Comparison of ENCODE assay signal across 9 mouse cellular contexts in genomic region chr19:25407887-25408236, GRCm38 (mm10).
A peak's percentile ranks its signal among the peaks of the same experiment; 100 is the strongest.
DNase-seq lines count a peak whose midpoint lies in the region; ATAC-seq and TF ChIP-seq lines count a peak whose summit lies in the region.
"Had no signal": no experiment of that assay in that cellular context is flagged by ENCODE, and none has a peak within 500 bp of the region (broad histone marks: within the 10 kb centered on the region; RNA-seq: fewer than 3 reads in every experiment).

No protein-coding gene starts in this region.

- TF ChIP-seq CTCF in left cerebral cortex, adult 2 months (IDR thresholded peaks at IDR 0.05): no peak
- no peak for TF ChIP-seq CTCF in intestine, postnatal 0 days (IDR thresholded peaks at IDR 0.05; ENCODE audit: low read depth)

- DNase-seq in adrenal gland, postnatal 10 days: peak; percentile 30
- no peak for DNase-seq in adrenal gland, postnatal 14 days
- no peak for DNase-seq in left cerebral cortex, adult 2 months (ENCODE audit: extremely low spot score in 1 of 2, low spot score in 2 of 2)
- DNase-seq in left cerebral cortex, adult 9 months (ENCODE audit: low spot score in 2 of 2): no peak
- no peak for DNase-seq in layer of hippocampus, postnatal 25 days (ENCODE audit: extremely low spot score in 1 of 2, low spot score in 1 of 2)
- DNase-seq in thymus, postnatal 25 days: no peak
- DNase-seq: cerebellum, postnatal 36 days had no signal

- H3K27ac ChIP-seq in left cerebral cortex, adult 2 months: peak overlapping the region; percentile 9; the same call in 1 of the 2 replicates
- no peak overlapping the region for H3K27ac ChIP-seq in intestine, postnatal 0 days (ENCODE audit: low read depth, low read length)
- no peak overlapping the region for H3K27ac ChIP-seq in neural tube, embryonic 13.5 days (replicated peaks)

- peaks cover 32% of the 10 kb centered on the region for H3K36me3 ChIP-seq in intestine, postnatal 0 days (ENCODE audit: control insufficient read depth, insufficient read depth)
- peaks cover 23% of the 10 kb centered on the region for H3K36me3 ChIP-seq in neural tube, embryonic 13.5 days

- peak overlapping the region; percentile 45; the same call in 1 of the 2 replicates for H3K4me3 ChIP-seq in left cerebral cortex, adult 2 months
- H3K4me3 ChIP-seq in intestine, postnatal 0 days (ENCODE audit: low read depth, low read length): no peak overlapping the region
- no peak overlapping the region for H3K4me3 ChIP-seq in neural tube, embryonic 13.5 days

- H3K9ac ChIP-seq in intestine, postnatal 0 days (ENCODE audit: low read depth, low read length): 0 out of 2 replicates have a peak overlapping the region, but pooled peaks have one; percentile 13
- no peak overlapping the region for H3K9ac ChIP-seq in neural tube, embryonic 13.5 days

- 25% methylated on average over 6 of the region's 6 CpGs for whole genome bisulfite sequencing in intestine, postnatal 0 days
- WGBS in neural tube, embryonic 13.5 days: 48% methylated on average over 6 of the region's 6 CpGs

- intact Hi-C loops in left cerebral cortex, adult 2 months (cut with DNase I): no loop called here

- H3K9me3 ChIP-seq in intestine, postnatal 0 days (ENCODE audit: control insufficient read depth): no peaks in the 10 kb centered on the region
- no peaks in the 10 kb centered on the region for H3K9me3 ChIP-seq in neural tube, embryonic 13.5 days

- H3K4me2 ChIP-seq in intestine, postnatal 0 days (replicated peaks; ENCODE audit: low read depth): peak overlapping the region; percentile 67
- peak overlapping the region; percentile 75 for H3K4me2 ChIP-seq in neural tube, embryonic 13.5 days

- no peak for ATAC-seq in intestine, postnatal 0 days
- ATAC-seq in neural tube, embryonic 13.5 days (ENCODE audit: low read depth): no peak

- H3K27me3 ChIP-seq in intestine, postnatal 0 days (replicated peaks; ENCODE audit: control insufficient read depth, insufficient read depth, low read length): no peaks in the 10 kb centered on the region
- peaks cover 22% of the 10 kb centered on the region; the same call in 1 of the 2 replicates for H3K27me3 ChIP-seq in neural tube, embryonic 13.5 days

- no peaks in the 10 kb centered on the region for H3K4me1 ChIP-seq in intestine, postnatal 0 days (replicated peaks; ENCODE audit: control insufficient read depth, insufficient read depth, low read length)
- peaks cover 20% of the 10 kb centered on the region for H3K4me1 ChIP-seq in neural tube, embryonic 13.5 days (replicated peaks)
